Mouse (Mus musculus): ENCODE measurements around the gene Adora3.
"Not testable (repeated sequence)": the region's sequence is repeated elsewhere in the genome, so short reads cannot be mapped to it uniquely, and the experiment has no call there.

The Adora3 gene

GRCm38 (mm10) chr3:105901468-105901867 is 30.8 kb downstream of the Adora3 start:
- no peak for DNase-seq (ENCODE audit: low read depth, low spot score)

- DNase-seq (ENCODE audit: low read depth, low spot score), result no peak
Observed at GRCm38 (mm10) chr3:105904213-105904612, 33.6 kb downstream of the Adora3 start.

GRCm38 (mm10) chr3:105904721-105905120 is 34.1 kb downstream of the Adora3 start:
- no peak for DNase-seq (ENCODE audit: low read depth, low spot score)

GRCm38 (mm10) chr3:105907956-105908655 is 37.4 kb downstream of the Adora3 start:
- DNase-seq (ENCODE audit: low read depth, low spot score), result no peak

- DNase-seq (ENCODE audit: low read depth, low spot score), result no peak
Observed at GRCm38 (mm10) chr3:105908976-105909375, 38.3 kb downstream of the Adora3 start.

GRCm38 (mm10) chr3:105910519-105911190 is 40.0 kb downstream of the Adora3 start:
- DNase-seq (ENCODE audit: low read depth, low spot score), result no peak

GRCm38 (mm10) chr3:105912097-105912880 is 41.6 kb downstream of the Adora3 start:
- no peak for DNase-seq (ENCODE audit: low read depth, low spot score)

- DNase-seq (ENCODE audit: low read depth, low spot score), result no peak
Observed at GRCm38 (mm10) chr3:105913839-105914681, 43.4 kb downstream of the Adora3 start.

GRCm38 (mm10) chr3:105915281-105915680 is 44.6 kb downstream of the Adora3 start:
- DNase-seq (ENCODE audit: low read depth, low spot score), result no peak

GRCm38 (mm10) chr3:105916455-105916854 is 45.8 kb downstream of the Adora3 start:
- not testable (repeated sequence) for DNase-seq (ENCODE audit: low read depth, low spot score)

GRCm38 (mm10) chr3:105917656-105918354 is 47.1 kb downstream of the Adora3 start:
- no peak for DNase-seq (ENCODE audit: low read depth, low spot score)

- no peak for DNase-seq (ENCODE audit: low read depth, low spot score)
Observed at GRCm38 (mm10) chr3:105918355-105918745, 47.7 kb downstream of the Adora3 start.

GRCm38 (mm10) chr3:105920743-105921142 is 50.1 kb downstream of the Adora3 start:
- not testable (repeated sequence) for DNase-seq (ENCODE audit: low read depth, low spot score)

- no peak for DNase-seq (ENCODE audit: low read depth, low spot score)
Observed at GRCm38 (mm10) chr3:105921959-105922358, 51.3 kb downstream of the Adora3 start.

GRCm38 (mm10) chr3:105924616-105925015 is 54.0 kb downstream of the Adora3 start:
- no peak for DNase-seq (ENCODE audit: low read depth, low spot score)

GRCm38 (mm10) chr3:105927561-105928194 is 57.0 kb downstream of the Adora3 start:
- DNase-seq (ENCODE audit: low read depth, low spot score), result no peak

GRCm38 (mm10) chr3:105928195-105928569 is 57.5 kb downstream of the Adora3 start:
- DNase-seq (ENCODE audit: low read depth, low spot score), result no peak

GRCm38 (mm10) chr3:105928781-105929180 is 58.1 kb downstream of the Adora3 start:
- DNase-seq (ENCODE audit: low read depth, low spot score), result no peak

- no peak for DNase-seq (ENCODE audit: low read depth, low spot score)
Observed at GRCm38 (mm10) chr3:105929821-105930220, 59.2 kb downstream of the Adora3 start.

GRCm38 (mm10) chr3:105931095-105931494 is 60.4 kb downstream of the Adora3 start:
- no peak for DNase-seq (ENCODE audit: low read depth, low spot score)
